Mouse (Mus musculus) midbrain, embryonic 14.5 days (tissue): Measurements from ENCODE around the gene Samd13. TPM values are rescaled to one million over a fixed set of nuclear protein-coding genes. Genes with fewer than 3 reads are reported as not detected.

Experiments used
- ATAC-seq: fragments of 200-750 bp; cut with Nextera tagmentation; 2 replicates; pipeline ENCODE4 v1.8.0; 2017; ENCODE audit warnings: moderate number of reproducible peaks, moderate library complexity; ENCODE audit not compliant: low FRiP score, low TSS enrichment
- DNase-seq: peaks from one replicate; pipeline ENCODE4 v3.0.0-alpha.2; 2015
- H3K27ac ChIP-seq: fragments of 300-500 bp; sonication (generic); replicated peaks from 2 replicates; pipeline ENCODE4 v1.5.1; 2014; ENCODE audit warnings: mild to moderate bottlenecking, low read depth, low read length, moderate library complexity
- H3K27me3 ChIP-seq: fragments of 300-500 bp; sonication (generic); 2 replicates; pipeline ENCODE4 v1.6.1; 2014; ENCODE audit warnings: low read length, control low read depth, mixed read lengths; ENCODE audit not compliant: control insufficient read depth, insufficient read depth
- H3K36me3 ChIP-seq: fragments of 300-500 bp; sonication (generic); 2 replicates; pipeline ENCODE4 v1.6.1; 2014; ENCODE audit warnings: low read length, control low read depth; ENCODE audit not compliant: control insufficient read depth, insufficient read depth
- H3K4me1 ChIP-seq: fragments of 300-500 bp; sonication (generic); 2 replicates; pipeline ENCODE4 v1.6.1; 2014; ENCODE audit warnings: mild to moderate bottlenecking, antibody characterized with exemption, low read length, control low read depth; ENCODE audit not compliant: control insufficient read depth, insufficient read depth
- H3K4me2 ChIP-seq: fragments of 300-500 bp; sonication (generic); 2 replicates; pipeline ENCODE4 v1.6.1; 2014; ENCODE audit warnings: mild to moderate bottlenecking, low read length, moderate library complexity
- H3K4me3 ChIP-seq: fragments of 300-500 bp; sonication (generic); replicated peaks from 2 replicates; pipeline ENCODE4 v1.5.1; 2014; ENCODE audit warnings: low read depth, low read length
- H3K9ac ChIP-seq: fragments of 300-500 bp; sonication (generic); replicated peaks from 2 replicates; pipeline ENCODE4 v1.6.1; 2014; ENCODE audit warnings: mild to moderate bottlenecking, low read length, moderate library complexity
- H3K9me3 ChIP-seq: fragments of 300-500 bp; sonication (generic); 2 replicates; pipeline ENCODE4 v1.6.1; 2016; ENCODE audit warnings: low read length, control low read depth, mixed read lengths; ENCODE audit not compliant: control insufficient read depth
- WGBS: fragments of 180-500 bp; shearing (Covaris S2); extraction: QIAGEN DNeasy Blood & Tissue Kit; methylation state at CpG from one replicate; pipeline ENCODE4 v1.1.7; 2014; 5-methylcytosine and 5-hydroxymethylcytosine counted together
- polyA plus RNA-seq: library from polyadenylated mRNA; unstranded; fragments of >200 nt; fragmentation: Nextera tagmentation; extraction: Ambion mirVana; gene quantifications from 2 replicates; pipeline ENCODE4 v1.2.1, GENCODE M21; 2014

The Samd13 gene
- polyA plus RNA-seq, 1 experiment from 2014 or later, result not detected

- no peak overlapping the region for H3K9ac ChIP-seq
- no peak for ATAC-seq
- no peaks in the 10 kb centered on the region for H3K36me3 ChIP-seq
- peak overlapping the region; percentile 48 for H3K4me2 ChIP-seq
- peak overlapping the region; percentile 52 for H3K27ac ChIP-seq
- DNase-seq, result peak; percentile 16
- H3K4me1 ChIP-seq, result peaks cover 10% of the 10 kb centered on the region; the same call in 1 of the 2 replicates
- 68% methylated on average over 8 of the region's 8 CpGs for WGBS
- peak overlapping the region; percentile 19; the same call in 1 of the 2 replicates for H3K4me3 ChIP-seq
- H3K27me3 ChIP-seq, result no peaks in the 10 kb centered on the region; the same call in 1 of the 2 replicates
- H3K9me3 ChIP-seq, result no peaks in the 10 kb centered on the region
Measured at GRCm38 (mm10) chr3:146681696-146682095, 3.7 kb downstream of the Samd13 start.

GRCm38 (mm10) chr3:146680625-146681024, 4.8 kb downstream of the Samd13 start:
- H3K9me3 ChIP-seq, result no peaks in the 10 kb centered on the region
- peaks cover 10% of the 10 kb centered on the region; the same call in 1 of the 2 replicates for H3K4me1 ChIP-seq
- H3K4me3 ChIP-seq, result no peak overlapping the region
- no peaks in the 10 kb centered on the region for H3K36me3 ChIP-seq
- 91% methylated on average over 13 of the region's 13 CpGs for WGBS
- ATAC-seq, result no peak
- H3K27ac ChIP-seq, result no peak overlapping the region
- no peak overlapping the region for H3K9ac ChIP-seq
- no peaks in the 10 kb centered on the region; the same call in 1 of the 2 replicates for H3K27me3 ChIP-seq
- no peak overlapping the region for H3K4me2 ChIP-seq
- no peak for DNase-seq

DNA sequence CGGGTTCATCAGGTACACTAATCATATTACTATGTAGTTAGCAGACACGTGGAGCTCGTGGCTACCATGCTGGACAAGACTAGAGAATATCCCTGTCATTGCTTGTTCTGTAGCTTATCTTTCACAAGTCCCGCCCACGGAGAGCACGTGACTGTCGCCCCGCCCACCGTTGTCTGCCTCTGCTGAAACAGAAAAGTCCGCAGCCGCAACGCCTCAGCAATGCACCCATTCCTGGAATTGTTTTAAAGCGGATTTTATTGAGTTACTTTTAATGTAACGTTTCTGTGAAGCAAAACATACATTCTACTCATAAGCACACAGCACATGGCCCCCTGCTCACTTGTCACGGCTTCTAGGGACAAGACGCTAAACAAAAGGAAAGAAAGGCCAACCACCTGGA, 5.7 kb downstream of the Samd13 start:
- 93% methylated on average over 16 of the region's 16 CpGs for WGBS

DNA sequence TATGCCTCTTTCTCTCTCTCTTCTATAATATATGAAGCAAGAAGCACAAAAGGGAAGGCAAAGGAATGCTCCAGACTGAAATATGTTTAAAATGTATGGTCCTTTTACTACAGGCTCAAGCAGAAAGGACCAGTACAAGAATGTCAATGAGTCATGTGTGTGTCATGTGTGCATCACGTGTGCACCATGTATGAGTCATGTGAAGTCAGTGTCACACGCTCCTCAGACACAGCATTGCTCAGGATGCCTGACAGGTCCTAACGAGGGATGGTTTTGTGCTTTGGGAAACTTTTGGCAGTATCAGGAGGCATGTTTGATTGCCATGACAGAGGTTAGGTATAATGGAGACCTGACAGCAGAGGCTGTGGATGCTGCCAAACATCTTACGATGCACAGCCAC, 9.2 kb downstream of the Samd13 start:
- Histone ChIP-seq H3K9me3 (no peaks in the 10 kb centered on the region), H3K27ac (no peak overlapping the region), H3K4me3 (no peak overlapping the region), H3K36me3 (no peaks in the 10 kb centered on the region), H3K9ac (no peak overlapping the region), H3K4me2 (no peak overlapping the region), H3K27me3 (no peaks in the 10 kb centered on the region), H3K4me1 (no peaks in the 10 kb centered on the region)
- no peak for ATAC-seq
- DNase-seq, result no peak
- WGBS, result 92% methylated on average over 4 of the region's 4 CpGs

More for the DNA sequence above, 5.7 kb downstream of the Samd13 start:
- Histone ChIP-seq H3K4me3 (no peak overlapping the region), H3K27ac (no peak overlapping the region), H3K27me3 (no peaks in the 10 kb centered on the region; the same call in 1 of the 2 replicates), H3K9ac (no peak overlapping the region), H3K9me3 (no peaks in the 10 kb centered on the region), H3K4me1 (peaks cover 6% of the 10 kb centered on the region; the same call in 1 of the 2 replicates), H3K4me2 (no peak overlapping the region), H3K36me3 (no peaks in the 10 kb centered on the region)
- ATAC-seq (no peak), DNase-seq (no peak)

DNA sequence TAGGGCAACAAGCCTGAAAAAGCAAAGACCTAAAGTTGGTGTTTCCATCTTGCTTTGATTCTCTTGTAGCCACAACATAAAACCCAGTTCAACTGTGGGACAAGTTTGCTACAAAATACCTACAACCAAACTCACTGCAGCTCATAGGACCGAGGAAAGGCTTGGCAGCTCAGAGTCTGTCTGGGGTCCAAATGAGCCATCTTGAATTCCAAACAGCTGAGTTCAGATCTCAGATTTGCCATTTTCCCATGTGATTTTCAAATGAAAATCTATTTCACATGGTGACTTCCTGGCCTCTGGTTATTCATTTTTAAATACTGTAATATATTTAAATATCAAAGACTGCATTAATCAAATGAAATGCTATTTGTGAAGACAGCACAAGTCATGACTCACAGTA, 10.3 kb downstream of the Samd13 start:
- H3K27ac ChIP-seq, result no peak overlapping the region
- H3K4me3 ChIP-seq, result no peak overlapping the region
- DNase-seq (no peak), ATAC-seq (no peak)
- H3K9me3 ChIP-seq, result no peaks in the 10 kb centered on the region
- H3K27me3 ChIP-seq, result no peaks in the 10 kb centered on the region
- H3K4me2 ChIP-seq, result no peak overlapping the region
- H3K36me3 ChIP-seq, result no peaks in the 10 kb centered on the region
- no peak overlapping the region for H3K9ac ChIP-seq
- H3K4me1 ChIP-seq, result no peaks in the 10 kb centered on the region
- WGBS, result 93% methylated on average over 1 of the region's 1 CpGs

- DNase-seq (no peak), ATAC-seq (no peak)
- H3K36me3 ChIP-seq, result no peaks in the 10 kb centered on the region
- H3K9ac ChIP-seq, result no peak overlapping the region
- 71% methylated on average over 2 of the region's 2 CpGs for WGBS
- no peak overlapping the region for H3K4me2 ChIP-seq
- H3K4me3 ChIP-seq, result no peak overlapping the region
- no peaks in the 10 kb centered on the region for H3K9me3 ChIP-seq
- H3K27me3 ChIP-seq, result no peaks in the 10 kb centered on the region
- H3K4me1 ChIP-seq, result no peaks in the 10 kb centered on the region
- no peak overlapping the region for H3K27ac ChIP-seq
Measured at GRCm38 (mm10) chr3:146671121-146671520, 14.3 kb downstream of the Samd13 start.

- no peaks in the 10 kb centered on the region for H3K9me3 ChIP-seq
- ATAC-seq, result no peak
- WGBS, result 82% methylated on average over 7 of the region's 7 CpGs
Measured at GRCm38 (mm10) chr3:146661907-146662306, 23.5 kb downstream of the Samd13 start.

DNA sequence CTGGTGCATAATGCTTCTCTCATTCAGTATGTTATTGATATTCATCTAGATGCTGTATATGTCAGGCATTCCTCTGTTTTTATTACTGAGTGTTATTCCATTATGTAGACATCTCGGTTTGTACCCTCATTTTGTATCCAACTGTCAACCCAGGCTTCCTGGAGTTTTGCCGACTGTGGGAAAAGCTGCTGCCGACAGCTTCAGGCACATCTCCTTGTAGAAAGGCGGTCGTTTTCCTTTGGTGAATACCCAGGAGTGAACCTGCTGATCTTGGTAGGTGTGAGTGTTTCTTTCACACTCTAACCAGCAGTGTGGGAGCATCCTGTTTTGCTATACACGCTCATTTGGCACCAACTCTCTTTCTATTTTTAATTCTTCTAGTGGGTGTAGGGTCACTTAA, 24.4 kb downstream of the Samd13 start:
- no peaks in the 10 kb centered on the region for H3K27me3 ChIP-seq
- 77% methylated on average over 6 of the region's 6 CpGs for WGBS
- H3K4me3 ChIP-seq, result no peak overlapping the region
- H3K36me3 ChIP-seq, result no peaks in the 10 kb centered on the region
- DNase-seq (no peak), ATAC-seq (no peak)
- no peak overlapping the region for H3K9ac ChIP-seq
- H3K9me3 ChIP-seq, result no peaks in the 10 kb centered on the region
- H3K27ac ChIP-seq, result no peak overlapping the region
- no peak overlapping the region for H3K4me2 ChIP-seq
- H3K4me1 ChIP-seq, result no peaks in the 10 kb centered on the region

More at GRCm38 (mm10) chr3:146661907-146662306, 23.5 kb downstream of the Samd13 start:
- Histone ChIP-seq H3K9ac (no peak overlapping the region), H3K4me3 (no peak overlapping the region), H3K27me3 (no peaks in the 10 kb centered on the region), H3K27ac (no peak overlapping the region), H3K36me3 (no peaks in the 10 kb centered on the region), H3K4me1 (no peaks in the 10 kb centered on the region), H3K4me2 (no peak overlapping the region)
- DNase-seq, result no peak

DNA sequence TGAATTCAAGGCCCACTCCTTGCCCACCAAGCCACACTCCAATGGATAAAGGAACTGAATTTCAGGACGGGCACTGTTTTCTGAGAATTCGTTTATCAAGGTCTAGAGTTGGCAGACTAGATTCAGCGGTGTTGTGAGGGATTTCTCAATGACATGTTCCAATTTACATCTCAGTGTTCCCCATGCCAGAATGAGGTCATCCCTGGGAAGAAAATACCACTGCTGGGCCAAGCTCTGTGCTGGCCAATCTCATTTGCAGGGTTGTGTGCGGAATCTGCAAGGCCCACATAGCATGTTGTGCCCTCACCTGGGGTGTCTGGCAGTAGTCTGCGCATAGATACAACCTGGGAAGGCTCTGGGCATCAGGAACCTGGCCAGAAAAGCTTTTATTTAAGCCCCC, 26.1 kb downstream of the Samd13 start:
- no peak for DNase-seq
- Histone ChIP-seq H3K27me3 (no peaks in the 10 kb centered on the region), H3K4me2 (no peak overlapping the region), H3K9me3 (no peaks in the 10 kb centered on the region), H3K36me3 (no peaks in the 10 kb centered on the region), H3K9ac (no peak overlapping the region), H3K27ac (no peak overlapping the region), H3K4me3 (no peak overlapping the region), H3K4me1 (no peaks in the 10 kb centered on the region)
- WGBS, result 94% methylated on average over 5 of the region's 5 CpGs
- ATAC-seq, result no peak
